Mouse (Mus musculus) embryonic fibroblast, embryonic 13.5 days (primary cell): ENCODE data around the gene Ptn.

Source experiments
- CTCF ChIP-seq: IDR thresholded peaks from 2 replicates; pipeline ENCODE4 v1.5.1; 2011; ENCODE audit warnings: mild to moderate bottlenecking, control low read depth, low read length, moderate library complexity, borderline replicate concordance; ENCODE audit not compliant: insufficient read depth
- POLR2A ChIP-seq: IDR thresholded peaks from 2 replicates; pipeline ENCODE4 v1.6.1; 2011; ENCODE audit warnings: low read depth, mild to moderate bottlenecking, control low read depth, low read length, moderate library complexity

DNA sequence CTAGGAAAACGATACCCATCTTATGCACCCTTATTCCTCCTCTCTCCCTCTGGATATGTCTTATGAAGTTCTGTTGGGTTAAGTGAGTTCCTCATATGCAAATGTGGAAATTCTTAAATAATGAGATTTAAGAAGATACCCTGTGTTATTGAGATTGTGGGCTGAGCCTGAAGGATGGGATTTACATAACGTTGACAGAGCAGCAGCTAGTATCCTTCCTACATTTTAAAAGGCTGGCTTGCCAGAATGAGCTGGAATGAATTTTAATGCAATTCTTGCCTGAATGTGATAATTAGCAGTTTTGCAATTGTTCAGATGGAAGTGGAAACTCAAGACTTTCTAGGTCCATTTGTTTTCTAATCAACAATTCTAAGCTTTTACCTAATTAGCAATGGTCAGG is 73.3 kb downstream of the Ptn start:
- no peak for TF ChIP-seq CTCF
- TF ChIP-seq POLR2A = no peak
